Mouse (Mus musculus) thymus, adult 2 months (tissue): ENCODE results near the gene Larp6. TPM values are rescaled to one million over a fixed set of nuclear protein-coding genes. Genes with fewer than 3 reads are reported as not detected.

Source experiments
- DNase-seq: peaks from one replicate; pipeline ENCODE4 v3.0.0; 2021
- H3K27ac ChIP-seq: fragments of 200-500 bp; 2 replicates; pipeline ENCODE4 v1.5.1; 2012; ENCODE audit warnings: low read length, control low read depth; ENCODE audit not compliant: control insufficient read depth, insufficient read depth
- H3K27me3 ChIP-seq: fragments of 200-500 bp; 2 replicates; pipeline ENCODE4 v1.6.1; 2012; ENCODE audit warnings: mild to moderate bottlenecking, low read length, moderate library complexity, mixed read lengths; ENCODE audit not compliant: control insufficient read depth, insufficient read depth
- H3K36me3 ChIP-seq: fragments of 200-500 bp; 2 replicates; pipeline ENCODE4 v1.6.1; 2012; ENCODE audit warnings: mild to moderate bottlenecking, low read length, moderate library complexity; ENCODE audit not compliant: control insufficient read depth, insufficient read depth
- H3K4me1 ChIP-seq: fragments of 200-500 bp; replicated peaks from 2 replicates; pipeline ENCODE4 v1.6.1; 2012; ENCODE audit warnings: low read length; ENCODE audit not compliant: control insufficient read depth, insufficient read depth
- H3K4me3 ChIP-seq: fragments of 200-500 bp; 2 replicates; pipeline ENCODE4 v1.5.1; 2012; ENCODE audit warnings: mild to moderate bottlenecking, low read length, control low read depth, moderate library complexity; ENCODE audit not compliant: control insufficient read depth, insufficient read depth
- CTCF ChIP-seq: fragments of 200-500 bp; IDR thresholded peaks from 2 replicates; pipeline ENCODE4 v1.5.1; 2012; ENCODE audit warnings: mild to moderate bottlenecking, control low read depth, low read length, moderate library complexity, borderline replicate concordance; ENCODE audit not compliant: control insufficient read depth, poor library complexity, insufficient read depth; ENCODE audit errors: extremely low read depth
- POLR2A ChIP-seq: fragments of 200-500 bp; IDR thresholded peaks from 2 replicates; pipeline ENCODE4 v1.6.1; 2012; ENCODE audit warnings: mild to moderate bottlenecking, low read length, control low read depth, moderate library complexity; ENCODE audit not compliant: control insufficient read depth, poor library complexity, insufficient read depth; ENCODE audit errors: extremely low read depth
- WGBS: fragments of 180-500 bp; shearing (Covaris S2); methylation state at CpG from one replicate; pipeline ENCODE4 v1.1.7; 2018; 5-methylcytosine and 5-hydroxymethylcytosine counted together
- polyA plus RNA-seq: library from polyadenylated mRNA; depleted of rRNA; stranded (reverse); fragments of >200 nt; gene quantifications from 2 replicates; pipeline ENCODE4 v1.2.3, GENCODE M21; 2012; rRNA removed

Gene Larp6
- polyA plus RNA-seq, 1 experiment = 1.4 TPM

DNA sequence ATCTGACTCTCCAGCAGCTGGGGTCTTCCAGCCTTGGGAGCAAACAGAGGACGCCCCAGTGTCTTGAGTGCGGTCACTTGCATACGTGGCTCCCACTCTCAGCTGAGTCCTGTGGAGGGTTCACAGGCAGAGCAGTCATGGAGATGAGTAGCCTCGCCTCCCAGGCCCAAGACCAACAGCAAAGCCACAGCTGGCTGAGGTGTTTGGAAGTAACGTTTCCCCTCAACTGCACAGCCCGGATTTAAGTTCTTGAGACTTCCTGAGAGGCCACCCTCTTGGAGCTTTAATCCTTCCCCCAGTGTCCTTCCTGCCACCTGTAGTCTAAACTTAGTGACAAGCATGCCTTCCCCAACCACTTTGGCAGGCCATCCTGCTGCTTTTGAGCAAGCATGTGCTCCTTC is 56.9 kb downstream of the Larp6 start:
- H3K4me3 ChIP-seq = no peak overlapping the region
- peaks cover 24% of the 10 kb centered on the region for H3K4me1 ChIP-seq
- no peaks in the 10 kb centered on the region for H3K36me3 ChIP-seq
- TF ChIP-seq POLR2A (no peak), CTCF (no peak)
- no peaks in the 10 kb centered on the region for H3K27me3 ChIP-seq
- peak overlapping the region; percentile 23; the same call in 1 of the 2 replicates for H3K27ac ChIP-seq
- 6% methylated on average over 6 of the region's 6 CpGs for WGBS
- peak; percentile 47 for DNase-seq

GRCm38 (mm10) chr9:60773713-60774112 is 60.9 kb downstream of the Larp6 start:
- Histone ChIP-seq H3K27me3 (no peaks in the 10 kb centered on the region), H3K36me3 (no peaks in the 10 kb centered on the region), H3K4me1 (peaks cover 31% of the 10 kb centered on the region), H3K4me3 (no peak overlapping the region), H3K27ac (no peak overlapping the region)
- 92% methylated on average over 2 of the region's 2 CpGs for WGBS
- no peak for TF ChIP-seq CTCF
- TF ChIP-seq POLR2A = no peak
- no peak for DNase-seq

DNA sequence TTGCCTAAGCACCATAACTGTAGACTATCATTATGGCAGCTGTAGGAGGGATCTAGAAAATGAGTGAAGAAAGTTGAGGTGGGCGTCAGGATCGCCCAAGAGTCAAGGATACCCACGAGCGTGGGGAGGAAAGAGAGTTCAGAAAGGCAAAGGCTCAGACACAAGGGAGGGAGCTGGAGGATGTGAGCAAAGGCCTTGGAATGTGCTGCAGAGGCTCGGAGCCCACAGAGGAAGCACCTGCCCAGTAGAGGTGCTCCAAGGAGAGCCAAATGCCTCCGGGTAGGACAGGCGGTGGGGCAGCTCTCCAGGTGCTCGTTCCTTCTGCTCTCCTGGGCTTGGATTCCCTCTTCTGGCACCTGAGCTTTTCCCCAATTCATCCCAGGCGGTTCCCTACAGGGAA is 64.1 kb downstream of the Larp6 start:
- Histone ChIP-seq H3K27ac (no peak overlapping the region), H3K4me1 (peaks cover 17% of the 10 kb centered on the region), H3K4me3 (no peak overlapping the region), H3K27me3 (no peaks in the 10 kb centered on the region), H3K36me3 (no peaks in the 10 kb centered on the region)
- no peak for DNase-seq
- TF ChIP-seq POLR2A (no peak), CTCF (no peak)
- 83% methylated on average over 9 of the region's 9 CpGs for WGBS

- TF ChIP-seq CTCF (no peak), POLR2A (no peak)
- H3K4me3 ChIP-seq = no peak overlapping the region
- no peaks in the 10 kb centered on the region for H3K27me3 ChIP-seq
- no peaks in the 10 kb centered on the region for H3K36me3 ChIP-seq
- no peak for DNase-seq
- H3K27ac ChIP-seq = no peak overlapping the region
- peaks cover 7% of the 10 kb centered on the region for H3K4me1 ChIP-seq
- 97% methylated on average over 9 of the region's 9 CpGs for WGBS
These were observed 69.4 kb downstream of the Larp6 start for GRCm38 (mm10) chr9:60782057-60782789.

DNA sequence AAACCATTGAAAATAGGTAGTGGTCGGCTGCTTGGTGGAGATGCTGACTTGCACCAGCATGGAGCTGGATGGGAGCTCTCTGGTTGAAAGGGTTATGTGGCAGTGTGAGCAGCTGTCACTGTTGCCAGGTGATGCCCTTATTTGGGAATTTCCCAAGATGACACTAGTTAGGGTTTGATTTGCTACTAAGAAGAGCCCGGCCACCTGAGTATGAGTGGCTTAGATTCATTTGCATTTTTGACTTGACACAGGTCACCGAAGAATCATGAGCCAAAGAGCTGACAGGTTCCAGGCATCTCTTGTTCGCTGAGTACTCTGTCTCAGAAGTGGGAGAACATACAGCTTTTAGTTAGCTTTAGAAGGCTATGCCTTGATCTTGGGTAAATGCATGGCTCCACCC is 72.3 kb downstream of the Larp6 start:
- H3K27me3 ChIP-seq = no peaks in the 10 kb centered on the region
- peaks cover 4% of the 10 kb centered on the region for H3K4me1 ChIP-seq
- H3K36me3 ChIP-seq = no peaks in the 10 kb centered on the region
- WGBS = 85% methylated on average over 4 of the region's 4 CpGs
- no peak for DNase-seq
- no peak overlapping the region for H3K4me3 ChIP-seq
- H3K27ac ChIP-seq = no peak overlapping the region
- TF ChIP-seq CTCF (no peak), POLR2A (no peak)

GRCm38 (mm10) chr9:60787517-60788110 is 74.8 kb downstream of the Larp6 start:
- Histone ChIP-seq H3K27me3 (no peaks in the 10 kb centered on the region), H3K4me1 (no peaks in the 10 kb centered on the region), H3K4me3 (no peak overlapping the region), H3K36me3 (no peaks in the 10 kb centered on the region), H3K27ac (no peak overlapping the region)
- TF ChIP-seq CTCF = no peak
- no peak for TF ChIP-seq POLR2A
- DNase-seq = no peak
- 73% methylated on average over 2 of the region's 2 CpGs for WGBS

Other genes starting within 250 kb of the Larp6 start
- 4.3 and 4.6 TPM in 2 replicates for gene Thsd4, start 190.9 kb upstream of the Larp6 start, polyA plus RNA-seq
- gene Lrrc49, start 24.8 kb upstream of the Larp6 start, polyA plus RNA-seq = 0.64 and 1.1 TPM in 2 replicates
- 2.3 and 2.9 TPM in 2 replicates for gene Uaca, start 81.6 kb downstream of the Larp6 start, polyA plus RNA-seq